Mouse (Mus musculus) Patski (cell line): Measurements from ENCODE around the gene Timm9. TPM values are rescaled to one million over a fixed set of nuclear protein-coding genes. Genes with fewer than 3 reads are reported as not detected.

Source experiments
- ATAC-seq: fragments of 100-300 bp; one replicate; pipeline ENCODE4 v1.8.0; 2021
- CTCF ChIA-PET: fragments of 350-600 bp; sonication (Branson Sonifier 250); formaldehyde crosslinking; loops from one replicate; lab custom pipeline; 2022; ENCODE audit warnings: inconsistent platforms; lab: Charles Lee
- POLR2A ChIA-PET: fragments of 350-600 bp; sonication (Branson Sonifier 250); formaldehyde crosslinking; loops from one replicate; lab custom pipeline; 2022; ENCODE audit warnings: antibody characterized with exemption, inconsistent platforms; lab: Charles Lee
- DNase-seq: peaks from one replicate; pipeline ENCODE4 v3.0.0-alpha.2; 2011; ENCODE audit warnings: low read depth, low spot score
- H3K27me3 ChIP-seq: fragments of 371-371 bp; one replicate; pipeline ENCODE4 v1.5.1; 2021
- CTCF ChIP-seq: fragments of 100-300 bp; IDR thresholded peaks from one replicate; pipeline ENCODE4 v1.5.1; 2021
- in situ Hi-C: fragments of 300-500 bp; cut with MboI; formaldehyde crosslinking; loops from 3 replicates; pipeline ENCODE4 v1.11.1; 2018; ENCODE audit warnings: low pct_unique_long_range_greater_than_20kb, mixed read lengths
- polyA plus RNA-seq: library from polyadenylated mRNA; unstranded; gene quantifications from one replicate; pipeline ENCODE4 v1.2.3, GENCODE M21; 2021

Gene Timm9
- polyA plus RNA-seq, 1 experiment from 2014 or later = 52.0 TPM

- POLR2A ChIA-PET = interaction anchor here (0.6 kb wide), 1 partner anchor 194 kb away, joined by 3 read pairs; no protein-coding TSS in a partner anchor
- in situ Hi-C loops = no loop called here
- ATAC-seq (no peak), DNase-seq (no peak)
- no peaks in the 10 kb centered on the region for H3K27me3 ChIP-seq
- peak; percentile 79 for TF ChIP-seq CTCF
- CTCF ChIA-PET = interaction anchor here (0.6 to 2.3 kb wide), 6 partner anchors 9 to 201 kb away, joined by 3 to 15 read pairs (median 4); partner anchors contain the start of genes 2700049A03Rik, Arid4a and Timm9
Observed at GRCm38 (mm10) chr12:71147641-71148040, 11.2 kb upstream of the Timm9 start.

DNA sequence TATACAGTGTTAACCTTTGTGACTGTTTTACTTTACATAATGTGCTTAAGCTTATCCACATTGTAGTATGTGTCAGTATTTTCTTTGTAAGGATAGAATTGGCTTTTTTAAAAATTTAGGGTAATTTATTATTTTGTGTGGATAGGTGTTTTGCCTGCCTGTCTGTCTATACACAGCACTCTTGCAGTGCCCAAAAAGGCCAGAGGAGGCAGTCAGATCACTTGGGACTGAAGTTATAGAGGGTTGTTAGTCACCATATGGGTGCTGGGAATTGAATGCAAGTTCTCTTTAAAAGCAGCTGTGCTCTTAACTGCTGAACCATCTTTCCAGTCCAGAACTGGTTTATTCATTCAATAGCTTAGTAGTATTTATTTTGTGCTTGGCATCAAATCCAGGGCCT lies 4.7 kb upstream of the Timm9 start:
- DNase-seq = no peak
- CTCF ChIA-PET = no interaction called here

GRCm38 (mm10) chr12:71139258-71139828 lies 2.9 kb upstream of the Timm9 start:
- in situ Hi-C loops = no loop called here
- DNase-seq (no peak), ATAC-seq (no peak)
- POLR2A ChIA-PET = no interaction called here
- TF ChIP-seq CTCF = peak; percentile 62
- H3K27me3 ChIP-seq = no peaks in the 10 kb centered on the region
- CTCF ChIA-PET = interaction anchor here (1.0 to 1.1 kb wide), 2 partner anchors 8 to 11 kb away, joined by 3 to 5 read pairs; no protein-coding TSS in a partner anchor

More for the DNA sequence above, 4.7 kb upstream of the Timm9 start:
- POLR2A ChIA-PET = interaction anchor here (0.5 kb wide), 1 partner anchor 172 kb away, joined by 3 read pairs; no protein-coding TSS in a partner anchor
- in situ Hi-C loops = no loop called here
- ATAC-seq = no peak
- TF ChIP-seq CTCF = peak; percentile 41
- H3K27me3 ChIP-seq = no peaks in the 10 kb centered on the region

DNA sequence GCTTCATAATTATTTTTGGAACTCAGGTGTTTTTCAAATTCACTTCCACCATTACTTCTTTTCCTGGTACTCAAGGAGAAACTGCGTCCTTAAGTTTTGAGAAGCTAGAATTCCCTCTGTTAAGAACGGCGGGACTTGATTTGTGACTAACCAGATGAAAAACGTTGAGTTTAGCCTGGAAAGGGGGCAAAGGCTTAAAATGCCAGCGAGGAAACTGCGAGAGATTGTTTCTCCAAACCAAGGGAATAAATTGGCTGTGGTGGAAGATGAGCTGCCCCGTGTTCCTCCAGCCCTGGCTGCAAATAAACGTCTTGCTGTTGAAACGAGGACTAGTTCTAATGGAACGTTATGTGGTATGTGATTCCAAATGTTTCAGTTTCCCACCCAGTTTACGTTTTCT lies 1.2 kb upstream of the Timm9 start:
- no peaks in the 10 kb centered on the region for H3K27me3 ChIP-seq
- in situ Hi-C loops = no loop called here
- DNase-seq = no peak
- CTCF ChIA-PET = interaction anchor here (3.1 kb wide), 1 partner anchor 10 kb away, joined by 9 read pairs; no protein-coding TSS in a partner anchor
- no peak for ATAC-seq
- no peak for TF ChIP-seq CTCF
- POLR2A ChIA-PET = no interaction called here

GRCm38 (mm10) chr12:71136974-71137491 lies 549 bp upstream of the Timm9 start:
- in situ Hi-C loops = no loop called here
- ATAC-seq = peak; percentile 48

GRCm38 (mm10) chr12:71135581-71135980 lies 903 bp downstream of the Timm9 start:
- no peaks in the 10 kb centered on the region for H3K27me3 ChIP-seq
- no peak for ATAC-seq
- POLR2A ChIA-PET = no interaction called here
- in situ Hi-C loops = no loop called here
- CTCF ChIA-PET = interaction anchor here (1.5 to 3.1 kb wide), 2 partner anchors 12 to 91 kb away, joined by 3 to 9 read pairs; no protein-coding TSS in a partner anchor
- no peak for TF ChIP-seq CTCF
- no peak for DNase-seq

More at GRCm38 (mm10) chr12:71136974-71137491, 549 bp upstream of the Timm9 start:
- no peak for DNase-seq
- POLR2A ChIA-PET = no interaction called here
- H3K27me3 ChIP-seq = no peaks in the 10 kb centered on the region
- no peak for TF ChIP-seq CTCF
- CTCF ChIA-PET = interaction anchor here (1.5 to 3.1 kb wide), 2 partner anchors 11 to 89 kb away, joined by 3 to 9 read pairs; no protein-coding TSS in a partner anchor

GRCm38 (mm10) chr12:71123286-71123685 lies 13.2 kb downstream of the Timm9 start:
- TF ChIP-seq CTCF = no peak
- POLR2A ChIA-PET = no interaction called here
- DNase-seq (no peak), ATAC-seq (no peak)
- H3K27me3 ChIP-seq = no peaks in the 10 kb centered on the region
- in situ Hi-C loops = no loop called here
- CTCF ChIA-PET = no interaction called here

DNA sequence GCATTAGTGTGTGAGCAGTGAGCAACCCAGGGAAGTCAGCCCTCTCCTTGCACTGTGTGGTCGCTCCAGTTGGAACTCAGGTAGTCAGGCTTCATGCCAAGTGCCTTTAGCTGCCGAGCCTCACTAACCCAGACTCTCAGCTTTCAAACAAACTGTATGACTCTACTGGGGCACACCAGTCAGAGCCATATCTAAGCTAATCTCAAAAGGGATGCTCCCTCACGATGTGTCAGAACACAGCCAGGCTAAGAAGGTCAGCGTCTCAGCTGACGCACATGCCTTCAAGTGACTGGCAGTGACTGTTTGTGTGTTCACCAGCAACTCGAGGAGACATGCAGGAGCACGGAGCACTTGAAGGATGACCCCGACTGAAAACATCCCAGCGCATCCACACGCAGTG lies 13.8 kb downstream of the Timm9 start:
- ChIA-PET CTCF (no interaction called here), POLR2A (no interaction called here)
- in situ Hi-C loops = no loop called here
- ATAC-seq (no peak), DNase-seq (no peak)
- no peak for TF ChIP-seq CTCF
- H3K27me3 ChIP-seq = no peaks in the 10 kb centered on the region

GRCm38 (mm10) chr12:71116411-71116810 lies 20.1 kb downstream of the Timm9 start:
- H3K27me3 ChIP-seq = no peaks in the 10 kb centered on the region
- POLR2A ChIA-PET = no interaction called here
- CTCF ChIA-PET = no interaction called here
- peak; percentile 73 for ATAC-seq
- no peak for TF ChIP-seq CTCF
- DNase-seq = no peak
- in situ Hi-C loops = no loop called here

DNA sequence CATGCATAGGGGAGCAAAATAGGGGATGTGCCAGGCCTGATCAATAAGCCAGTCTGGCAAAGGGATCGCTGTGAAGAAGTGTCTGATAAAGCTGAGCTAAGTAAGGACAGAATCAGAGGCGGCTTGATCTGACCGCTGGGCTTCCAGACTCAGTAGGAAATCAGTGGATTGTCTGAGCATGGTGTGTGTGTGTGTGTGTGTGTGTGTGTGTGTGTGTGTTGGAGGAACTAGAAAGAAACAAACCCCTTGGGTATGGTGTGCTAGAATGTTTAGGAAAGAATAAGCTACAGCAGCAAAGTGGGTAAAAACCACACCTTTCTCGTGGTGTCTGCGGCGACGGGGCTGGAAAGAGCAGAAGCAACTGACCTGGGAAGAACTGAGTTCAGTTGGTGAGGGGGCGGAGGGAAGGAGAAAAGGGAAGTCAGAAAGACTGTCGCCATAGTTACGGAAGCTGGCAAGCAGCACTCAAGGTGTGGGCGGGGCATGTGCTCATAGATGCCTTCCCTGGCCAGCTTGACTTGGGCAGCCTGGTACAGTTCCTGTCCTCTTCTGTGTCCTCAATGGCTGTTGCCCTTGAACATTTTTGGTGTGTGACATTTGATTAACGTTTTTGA lies 22.7 kb downstream of the Timm9 start:
- CTCF ChIA-PET = no interaction called here
- DNase-seq (no peak), ATAC-seq (no peak)
- TF ChIP-seq CTCF = no peak
- H3K27me3 ChIP-seq = no peaks in the 10 kb centered on the region
- POLR2A ChIA-PET = interaction anchor here (0.6 kb wide), 2 partner anchors 14 to 98 kb away, joined by 3 read pairs; partner anchors contain the start of gene Arid4a
- in situ Hi-C loops = no loop called here

DNA sequence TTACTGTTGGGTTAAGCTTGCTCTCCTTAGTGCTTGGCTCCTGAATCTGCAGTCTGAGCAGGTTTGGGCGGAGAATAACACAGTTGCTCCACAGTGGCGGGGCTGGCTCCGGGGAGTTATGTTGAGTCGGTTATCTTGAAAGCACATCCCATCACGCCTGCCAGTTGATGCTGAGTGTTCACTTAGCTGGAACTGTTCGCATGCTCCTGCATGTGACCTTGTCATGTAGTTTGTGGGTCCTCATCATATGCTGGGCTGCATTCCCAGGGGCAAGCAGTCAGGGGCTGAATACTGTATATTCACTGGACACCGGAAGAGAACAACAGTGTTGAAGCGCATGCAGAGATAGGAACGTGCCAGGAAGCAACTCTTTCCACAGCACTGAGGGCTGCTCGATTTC lies 23.4 kb downstream of the Timm9 start:
- in situ Hi-C loops = no loop called here
- CTCF ChIA-PET = no interaction called here
- DNase-seq (no peak), ATAC-seq (no peak)
- no peaks in the 10 kb centered on the region for H3K27me3 ChIP-seq
- POLR2A ChIA-PET = interaction anchor here (0.6 kb wide), 2 partner anchors 14 to 97 kb away, joined by 3 read pairs; partner anchors contain the start of gene Arid4a
- TF ChIP-seq CTCF = no peak
